Mouse (Mus musculus) heart, embryonic 14.5 days (tissue): ENCODE results near the gene Rtbdn. TPM values are rescaled to one million over a fixed set of nuclear protein-coding genes. Genes with fewer than 3 reads are reported as not detected.

Experiments
- ATAC-seq: fragments of 200-750 bp; cut with Nextera tagmentation; 2 replicates; pipeline ENCODE4 v1.8.0; 2017; ENCODE audit warnings: low read depth, moderate TSS enrichment; ENCODE audit not compliant: insufficient number of reproducible peaks, insufficient read depth, low FRiP score
- H3K27ac ChIP-seq, 2 experiments: fragments of 200-500 bp in 1 of 2; fragments of 300-500 bp in 1 of 2; sonication (generic) in 1 of 2; replicated peaks in 1 of 2; 2 replicates each; pipeline ENCODE4 v1.5.1; 2012 to 2014; ENCODE audit warnings: low read depth in 2 of 2, low read length in 2 of 2, control low read depth in 1 of 2, mild to moderate bottlenecking in 1 of 2, mixed read lengths in 1 of 2; ENCODE audit not compliant: control insufficient read depth in 1 of 2, insufficient read depth in 1 of 2
- H3K27me3 ChIP-seq: fragments of 300-500 bp; sonication (generic); 2 replicates; pipeline ENCODE4 v1.6.1; 2014; ENCODE audit warnings: mild to moderate bottlenecking, low read length, control low read depth; ENCODE audit not compliant: control insufficient read depth, insufficient read depth
- H3K36me3 ChIP-seq: fragments of 300-500 bp; sonication (generic); 2 replicates; pipeline ENCODE4 v1.6.1; 2014; ENCODE audit warnings: mild to moderate bottlenecking, control low read depth, low read length, mixed read lengths; ENCODE audit not compliant: control insufficient read depth, insufficient read depth
- H3K4me1 ChIP-seq, 2 experiments: fragments of 200-500 bp in 1 of 2; fragments of 300-500 bp in 1 of 2; sonication (generic) in 1 of 2; 2 replicates each; pipeline ENCODE4 v1.6.1; 2012 to 2014; ENCODE audit warnings: low read length in 2 of 2, control low read depth in 1 of 2, mixed read lengths in 1 of 2; ENCODE audit not compliant: control insufficient read depth in 2 of 2, insufficient read depth in 2 of 2
- H3K4me2 ChIP-seq: fragments of 300-500 bp; sonication (generic); 2 replicates; pipeline ENCODE4 v1.6.1; 2014; ENCODE audit warnings: mild to moderate bottlenecking, low read length
- H3K4me3 ChIP-seq, 2 experiments: fragments of 200-500 bp in 1 of 2; fragments of 300-500 bp in 1 of 2; sonication (generic) in 1 of 2; 2 replicates each; pipeline ENCODE4 v1.5.1; 2012 to 2014; ENCODE audit warnings: low read length in 2 of 2, mild to moderate bottlenecking in 2 of 2, control low read depth in 1 of 2, low read depth in 1 of 2, moderate library complexity in 1 of 2; ENCODE audit not compliant: control insufficient read depth in 1 of 2, insufficient read depth in 1 of 2
- H3K9ac ChIP-seq: fragments of 300-500 bp; sonication (generic); 2 replicates; pipeline ENCODE4 v1.6.1; 2014; ENCODE audit warnings: mild to moderate bottlenecking, low read length
- H3K9me3 ChIP-seq: fragments of 300-500 bp; sonication (generic); 2 replicates; pipeline ENCODE4 v1.6.1; 2016; ENCODE audit warnings: low read length, control low read depth; ENCODE audit not compliant: control insufficient read depth
- WGBS: fragments of 180-500 bp; shearing (Covaris S2); extraction: QIAGEN DNeasy Blood & Tissue Kit; methylation state at CpG from one replicate; pipeline ENCODE4 v1.1.7; 2014; 5-methylcytosine and 5-hydroxymethylcytosine counted together
- polyA plus RNA-seq: library from polyadenylated mRNA; unstranded; fragments of >200 nt; fragmentation: Nextera tagmentation; extraction: Ambion mirVana; gene quantifications from 2 replicates; pipeline ENCODE4 v1.2.1, GENCODE M21; 2014

Gene Rtbdn
- polyA plus RNA-seq, 1 experiment from 2014 or later = 0.12 TPM

DNA sequence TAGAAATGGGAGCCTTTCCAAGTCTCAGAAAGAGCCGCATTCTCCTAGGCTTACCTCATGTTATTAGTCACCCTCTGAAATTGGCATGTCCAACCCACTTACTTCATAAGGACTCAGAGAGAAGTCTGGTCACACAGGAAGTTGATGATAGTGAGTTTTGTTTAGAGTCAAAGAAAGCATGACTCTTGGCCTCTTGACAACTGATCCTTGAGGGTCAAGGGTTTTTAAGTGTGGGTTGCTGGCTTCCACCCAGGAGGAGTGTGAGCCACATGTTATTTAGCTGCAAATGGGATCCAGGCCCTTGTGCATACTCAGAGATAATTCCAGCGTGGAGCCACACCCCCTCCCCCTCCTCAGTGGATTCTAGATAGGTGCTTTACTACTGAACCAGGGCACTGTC lies 25.2 kb upstream of the Rtbdn start:
- Histone ChIP-seq H3K36me3 (no peaks in the 10 kb centered on the region), H3K4me3 (no peak overlapping the region), H3K4me2 (no peak overlapping the region), H3K4me1 (peaks cover 0 to 3% of the 10 kb centered on the region in 2 experiments; a peak in 1 of 4 replicates), H3K27me3 (peaks cover 33% of the 10 kb centered on the region), H3K9ac (no peak overlapping the region), H3K9me3 (no peaks in the 10 kb centered on the region), H3K27ac (no peak overlapping the region)
- peak; percentile 40 for ATAC-seq
- WGBS = 22% methylated on average over 2 of the region's 2 CpGs

DNA sequence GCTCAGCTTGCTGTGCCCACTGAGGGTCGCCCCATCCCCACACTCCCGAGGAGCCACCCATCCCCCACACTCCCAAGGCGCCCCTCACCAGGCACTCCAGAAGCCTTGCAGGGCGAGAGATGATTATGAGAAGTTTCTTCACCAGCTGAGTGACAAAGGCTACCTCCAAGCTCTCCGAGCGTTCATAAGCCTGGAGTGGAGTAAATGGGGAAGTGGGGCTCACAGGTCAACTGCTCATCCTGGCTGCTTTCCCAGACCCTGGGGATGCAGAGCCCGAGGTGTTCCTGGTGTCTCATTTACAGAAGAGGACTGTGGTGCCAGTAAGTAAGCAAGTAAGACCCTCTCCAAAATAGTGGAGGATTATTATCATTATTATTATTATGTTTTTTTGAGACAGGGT lies 21.2 kb upstream of the Rtbdn start:
- WGBS = 58% methylated on average over 7 of the region's 7 CpGs
- H3K27me3 ChIP-seq = peaks cover 26% of the 10 kb centered on the region
- H3K9ac ChIP-seq = no peak overlapping the region
- no peak overlapping the region for H3K4me3 ChIP-seq
- H3K9me3 ChIP-seq = no peaks in the 10 kb centered on the region
- H3K4me1 ChIP-seq = peaks cover 0 to 10% of the 10 kb centered on the region in 2 experiments; a peak in 2 of 4 replicates
- H3K27ac ChIP-seq = no peak overlapping the region
- no peak for ATAC-seq
- H3K4me2 ChIP-seq = no peak overlapping the region
- H3K36me3 ChIP-seq = no peaks in the 10 kb centered on the region

DNA sequence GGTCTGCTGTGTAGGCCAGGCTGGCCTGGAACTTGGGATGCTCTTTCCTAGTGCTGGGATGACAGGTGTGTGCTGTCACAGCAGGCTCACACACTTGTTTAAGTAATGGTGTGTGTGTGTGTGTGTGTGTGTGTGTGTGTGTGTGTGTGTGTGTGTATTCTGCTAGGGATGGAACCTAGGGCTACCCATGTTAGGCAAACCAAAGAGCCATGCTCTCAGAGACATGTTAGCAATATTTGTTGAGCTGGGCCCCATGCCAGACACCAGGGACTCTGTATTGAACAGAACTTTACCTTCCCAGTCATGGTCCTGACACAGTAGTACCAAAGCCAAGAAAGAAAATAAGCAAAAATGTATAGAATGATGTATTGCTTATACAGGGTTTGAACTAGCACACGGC lies 19.3 kb upstream of the Rtbdn start:
- Histone ChIP-seq H3K4me1 (peaks cover 0 to 6% of the 10 kb centered on the region in 2 experiments; a peak in 1 of 4 replicates), H3K4me2 (no peak overlapping the region), H3K27me3 (peaks cover 45% of the 10 kb centered on the region), H3K9ac (no peak overlapping the region), H3K9me3 (no peaks in the 10 kb centered on the region), H3K27ac (no peak overlapping the region), H3K4me3 (no peak overlapping the region), H3K36me3 (no peaks in the 10 kb centered on the region)
- WGBS = 83% methylated on average over 1 of the region's 1 CpGs
- no peak for ATAC-seq

DNA sequence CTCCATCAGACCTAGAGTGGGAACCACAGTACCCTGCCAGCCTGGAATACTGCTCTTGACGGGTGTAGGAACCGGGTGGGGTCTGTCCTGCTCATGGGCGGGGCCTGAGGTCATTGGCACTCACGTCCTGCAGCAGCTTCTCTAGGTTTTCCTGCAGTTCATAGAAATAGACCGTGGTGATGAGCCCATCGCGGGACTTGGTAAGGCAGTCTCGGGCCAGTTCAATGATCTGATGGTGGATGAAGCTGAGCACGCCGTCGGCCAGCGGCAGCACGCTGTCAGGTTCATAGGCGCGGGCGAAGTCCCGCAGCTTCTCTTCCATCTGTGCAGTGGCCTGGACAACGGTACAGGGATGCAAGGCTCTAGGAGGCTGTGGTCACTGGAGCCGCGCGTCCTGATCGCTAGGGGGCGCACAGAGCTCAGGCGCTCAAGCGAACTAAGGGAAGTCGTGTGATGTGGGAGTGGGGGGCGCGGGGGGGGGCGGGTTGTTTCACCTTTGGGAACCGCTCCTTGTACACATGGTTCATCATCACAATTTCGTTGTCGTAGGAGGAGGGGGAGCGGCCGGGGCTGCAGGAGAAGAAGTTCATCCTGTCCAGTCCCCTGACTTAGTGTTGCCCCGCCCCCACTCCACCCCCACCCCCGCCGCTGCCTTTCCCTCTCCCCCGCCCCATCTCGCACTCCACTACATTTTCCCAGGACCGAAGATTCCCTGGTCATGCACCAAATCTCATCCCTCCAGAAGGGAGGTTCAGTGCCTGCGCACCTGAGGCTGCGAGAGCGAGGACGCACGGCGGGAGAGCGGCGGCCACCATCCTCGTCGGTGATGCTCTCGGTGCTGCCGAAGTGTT lies 18.1 kb upstream of the Rtbdn start:
- no peak overlapping the region for H3K27ac ChIP-seq
- WGBS = 2% methylated on average over 52 of the region's 52 CpGs
- H3K9ac ChIP-seq = no peak overlapping the region
- peaks cover 48% of the 10 kb centered on the region for H3K27me3 ChIP-seq
- peak overlapping the region; percentile 18 to 27; a peak in 3 of 4 replicates for H3K4me3 ChIP-seq
- ATAC-seq = no peak
- no peaks in the 10 kb centered on the region for H3K36me3 ChIP-seq
- peak overlapping the region; percentile 62 for H3K4me2 ChIP-seq
- H3K4me1 ChIP-seq = peaks cover 0 to 6% of the 10 kb centered on the region in 2 experiments; a peak in 1 of 4 replicates
- H3K9me3 ChIP-seq = no peaks in the 10 kb centered on the region

DNA sequence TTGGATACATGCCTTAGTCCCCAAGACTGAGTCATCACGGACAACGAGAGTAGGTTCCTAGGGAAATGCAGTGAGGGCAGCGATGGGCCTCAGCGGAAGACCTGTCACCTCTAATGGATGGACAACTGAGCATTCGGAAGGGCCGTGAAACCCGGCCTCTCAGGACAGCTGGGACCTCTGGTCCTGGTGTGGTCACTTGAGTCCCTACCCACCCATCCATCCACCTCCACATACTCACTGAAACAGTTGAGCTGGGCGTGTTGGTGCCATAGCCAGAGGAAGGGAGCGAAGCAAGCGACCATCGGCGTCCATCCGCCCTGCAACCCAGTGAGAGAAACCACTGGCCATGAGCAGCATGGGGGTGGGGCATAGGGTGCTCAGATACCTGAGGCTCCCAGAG lies 16.2 kb upstream of the Rtbdn start:
- Histone ChIP-seq H3K36me3 (no peaks in the 10 kb centered on the region), H3K27me3 (peaks cover 61% of the 10 kb centered on the region), H3K9me3 (no peaks in the 10 kb centered on the region), H3K27ac (no peak overlapping the region), H3K4me1 (peaks cover 2 to 9% of the 10 kb centered on the region in 2 experiments; a peak in 2 of 4 replicates), H3K4me2 (no peak overlapping the region), H3K9ac (no peak overlapping the region), H3K4me3 (no peak overlapping the region)
- WGBS = 75% methylated on average over 13 of the region's 13 CpGs
- no peak for ATAC-seq

DNA sequence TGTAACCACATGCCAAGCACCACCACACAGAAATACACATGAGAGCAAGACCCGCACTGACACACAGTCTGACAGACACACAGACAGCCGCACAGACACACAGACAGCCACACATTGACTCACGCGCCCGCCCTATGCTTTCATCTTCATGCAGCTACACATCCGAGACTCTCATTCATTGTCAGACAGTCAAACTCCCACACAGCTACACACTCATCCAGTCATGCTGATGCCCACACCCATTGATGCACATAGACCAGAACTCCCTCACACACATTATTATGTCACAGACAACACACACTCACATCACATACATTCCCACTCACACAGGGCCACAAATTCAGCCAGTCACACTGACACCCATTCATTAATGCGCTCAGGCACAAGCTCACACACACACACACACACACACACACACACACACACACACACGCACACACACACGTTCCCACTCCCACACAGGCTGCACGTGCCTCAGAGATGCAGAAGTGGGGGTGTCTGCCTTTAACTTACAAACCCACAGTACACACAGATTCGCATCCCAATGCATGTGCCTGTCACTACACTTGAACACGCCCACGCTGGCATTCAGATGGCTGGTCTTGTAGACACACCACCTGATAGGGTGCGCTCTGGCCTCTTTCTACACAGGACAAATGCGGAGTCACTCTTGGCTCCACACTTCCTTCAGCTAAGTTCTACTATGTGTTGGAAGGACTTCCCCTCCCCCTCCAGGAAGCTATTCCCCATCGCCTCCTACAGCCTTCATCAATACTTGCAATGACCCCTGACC lies 12.8 kb upstream of the Rtbdn start:
- ATAC-seq = no peak
- WGBS = 76% methylated on average over 16 of the region's 16 CpGs
- Histone ChIP-seq H3K36me3 (no peaks in the 10 kb centered on the region), H3K9ac (no peak overlapping the region), H3K27ac (no peak overlapping the region), H3K4me2 (no peak overlapping the region), H3K4me3 (no peak overlapping the region), H3K27me3 (peaks cover 93% of the 10 kb centered on the region), H3K9me3 (no peaks in the 10 kb centered on the region), H3K4me1 (peaks cover 4 to 14% of the 10 kb centered on the region in 2 experiments; a peak in 3 of 4 replicates)

DNA sequence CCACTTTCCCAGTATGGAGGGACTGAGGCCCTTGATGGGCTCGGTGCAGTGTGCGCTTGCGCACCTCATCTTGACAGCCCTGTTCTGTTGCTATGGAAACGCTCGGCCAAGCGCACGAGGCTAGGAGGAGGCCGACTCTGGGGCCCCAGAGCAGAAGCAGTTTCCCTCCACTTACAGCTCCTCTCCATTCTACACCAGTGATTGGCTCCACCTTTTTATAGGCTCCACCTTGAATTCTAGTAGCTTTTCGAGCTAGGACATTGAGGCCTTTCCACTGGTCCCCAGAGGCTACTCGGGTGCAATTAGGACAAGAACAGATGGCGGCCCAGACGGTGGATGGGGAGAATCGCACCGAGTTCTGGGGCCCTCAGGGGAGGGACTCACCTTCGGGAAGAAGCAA lies 11.9 kb upstream of the Rtbdn start:
- Histone ChIP-seq H3K9me3 (no peaks in the 10 kb centered on the region), H3K4me2 (no peak overlapping the region), H3K9ac (no peak overlapping the region), H3K4me1 (peaks cover 4 to 10% of the 10 kb centered on the region in 2 experiments; a peak in 3 of 4 replicates), H3K36me3 (no peaks in the 10 kb centered on the region), H3K27ac (no peak overlapping the region), H3K27me3 (peaks cover 90% of the 10 kb centered on the region), H3K4me3 (no peak overlapping the region)
- WGBS = 3% methylated on average over 15 of the region's 15 CpGs
- peak; percentile 42; the same call in 1 of the 2 replicates for ATAC-seq
